Mouse (Mus musculus): ENCODE data around the gene Vmn1r222.

DNA sequence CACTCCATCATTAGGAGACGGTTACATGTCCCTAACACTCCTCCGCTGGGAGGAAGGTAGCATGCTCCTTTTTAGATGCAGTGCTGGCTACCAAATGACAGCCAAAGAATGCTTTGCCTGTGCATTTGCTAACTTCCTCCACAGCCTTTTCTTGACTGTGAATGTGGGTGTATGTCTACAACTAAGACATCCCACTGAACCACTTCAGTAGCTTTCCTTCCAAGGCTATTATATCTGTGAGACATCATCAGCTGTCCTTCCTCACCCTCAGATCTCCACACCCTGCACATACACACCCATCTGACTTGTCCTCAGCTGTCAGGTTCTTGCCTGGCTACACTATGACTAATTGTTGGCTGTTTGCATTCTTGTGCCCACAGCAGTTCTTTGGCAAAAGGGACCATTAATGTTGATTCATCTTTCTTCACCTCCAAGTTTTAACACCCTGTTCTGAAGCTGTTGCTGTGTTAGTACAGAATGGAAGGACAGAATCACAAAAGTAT is 22.9 kb upstream of the Vmn1r222 start:
- TF ChIP-seq CTCF (IDR thresholded peaks at IDR 0.05) (no peak), POLR2A (IDR thresholded peaks at IDR 0.05; ENCODE audit: insufficient read depth, low read depth, low read length) (no peak)

Data from heart, adult 2 months (tissue).